Mouse (Mus musculus) cerebellum, adult 2 months (tissue): ENCODE results near the gene 2810408A11Rik.

Experiments used
- CTCF ChIP-seq: fragments of 200-500 bp; IDR thresholded peaks from 2 replicates; pipeline ENCODE4 v1.5.1; 2011; ENCODE audit warnings: low read depth, mild to moderate bottlenecking, control low read depth, low read length, moderate library complexity, borderline replicate concordance; ENCODE audit not compliant: insufficient read depth
- POLR2A ChIP-seq: fragments of 200-500 bp; IDR thresholded peaks from 2 replicates; pipeline ENCODE4 v1.6.1; 2011; ENCODE audit warnings: low read length, control low read depth, borderline replicate concordance; ENCODE audit not compliant: insufficient read depth

- peak; percentile 72; the same call in 1 of the 2 replicates for TF ChIP-seq CTCF
- no peak for TF ChIP-seq POLR2A
Observed at GRCm38 (mm10) chr11:69880506-69880852, 20.3 kb downstream of the 2810408A11Rik start.
